Mouse (Mus musculus) kidney, adult 10 weeks (tissue): ENCODE data around the gene Sncg. TPM values are rescaled to one million over a fixed set of nuclear protein-coding genes. Genes with fewer than 3 reads are reported as not detected.

Experiments used
- polyA plus RNA-seq: library from polyadenylated mRNA; stranded (reverse); fragments of 350-450 nt; fragmentation: Illumina TruSeq; extraction: RNeasy Lipid Tissue Mini Kit (QIAGEN cat#74804); gene quantifications from one replicate; pipeline ENCODE4 v1.2.3, GENCODE M21; 2014; ENCODE audit warnings: low read depth, low replicate concordance

Sncg gene
- polyA plus RNA-seq, result not detected

DNA sequence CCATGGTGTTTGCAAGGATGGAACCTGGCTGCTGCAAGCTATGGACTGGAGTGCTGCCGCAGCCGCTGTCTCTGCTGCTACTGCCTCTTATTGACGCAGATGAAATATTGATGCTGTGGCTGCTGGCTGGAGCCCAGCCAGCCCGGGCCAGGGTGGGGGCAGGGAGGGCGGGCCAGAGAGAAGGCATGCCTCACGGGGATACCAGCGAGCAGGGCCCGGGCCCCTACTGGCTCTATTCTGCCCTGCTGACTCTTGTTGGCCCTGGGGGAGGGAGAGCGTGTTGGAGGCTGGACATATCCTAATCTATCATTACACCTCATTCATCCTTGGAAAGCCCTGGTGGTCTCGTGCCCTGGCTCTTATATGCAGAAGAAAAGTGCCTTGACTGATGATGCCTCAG is at the start of gene Sncg:
Gene Sncg, minus strand, starts transcription at position 213 of the 400 bp plus-strand sequence.

DNA sequence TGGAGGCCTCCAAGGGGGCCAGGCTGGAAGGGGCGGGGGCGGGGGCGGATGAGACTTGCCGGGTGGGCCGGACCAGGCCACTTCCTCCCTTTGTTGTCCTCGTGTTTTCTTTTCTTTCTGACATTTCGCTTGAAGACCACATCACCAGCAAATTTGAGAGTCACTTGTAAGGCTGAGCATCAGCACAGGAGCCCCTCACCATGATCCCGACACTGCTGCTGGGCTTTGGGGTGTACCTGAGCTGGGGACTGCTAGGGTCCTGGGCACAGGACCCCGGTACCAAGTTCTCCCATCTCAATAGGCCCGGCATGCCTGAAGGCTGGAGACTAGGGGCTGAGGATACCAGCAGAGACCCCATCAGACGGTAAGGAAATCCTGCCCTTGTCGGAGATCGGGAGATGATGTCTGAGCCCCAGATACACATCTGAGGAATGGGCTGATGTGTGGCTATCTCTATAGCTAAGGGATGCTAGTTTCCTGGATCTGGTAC is 871 bp upstream of the Sncg start, which contains the start of gene Mmrn2:
Gene Mmrn2, plus strand, starts transcription at position 51 of the 490 bp plus-strand sequence.

DNA sequence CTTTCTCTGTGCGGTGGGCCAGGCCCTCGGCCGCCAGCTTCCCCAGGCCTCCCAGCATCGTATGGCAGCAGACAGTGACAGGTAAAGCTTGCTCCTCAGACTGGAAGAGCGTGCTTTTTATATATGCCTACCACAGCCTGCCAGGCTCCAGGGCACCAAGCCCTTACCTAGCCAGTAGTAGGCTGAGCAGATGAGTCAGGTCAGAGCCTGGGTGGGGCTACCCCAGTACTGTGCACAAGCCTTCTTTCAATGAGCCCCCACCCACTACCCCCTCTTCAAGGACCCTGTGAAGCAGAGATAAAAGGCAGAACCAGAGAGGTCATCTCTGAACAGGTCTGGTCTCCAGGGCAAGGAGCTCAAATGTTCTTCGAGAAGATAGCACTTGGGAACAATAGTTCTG is 19.3 kb downstream of the Sncg start, which contains the start of gene Fam25c:
Gene Fam25c, minus strand, starts transcription at position 133 of the 400 bp plus-strand sequence.

Other genes with a start within 250 kb of the Sncg start
- gene Npy4r, start 222.3 kb downstream of the Sncg start, polyA plus RNA-seq, result not detected
- gene Gprin2, start 173.1 kb downstream of the Sncg start, polyA plus RNA-seq, result 0.16 TPM
- 0.28 TPM for gene Syt15, start 155.2 kb downstream of the Sncg start, polyA plus RNA-seq
- gene Shld2, start 64.3 kb downstream of the Sncg start, polyA plus RNA-seq, result 27.7 TPM
- 641 TPM for gene Glud1, start 64.1 kb downstream of the Sncg start, polyA plus RNA-seq
- not detected for gene Fam25c, start 19.4 kb downstream of the Sncg start, polyA plus RNA-seq
- 13.1 TPM for gene Mmrn2, start 676 bp upstream of the Sncg start, polyA plus RNA-seq
- gene Bmpr1a, start 128.6 kb upstream of the Sncg start, polyA plus RNA-seq, result 114 TPM
- gene 9230112D13Rik, start 148.0 kb upstream of the Sncg start, polyA plus RNA-seq, result not detected
- gene Ldb3, start 213.9 kb upstream of the Sncg start, polyA plus RNA-seq, result 1.1 TPM
- not detected for gene Opn4, start 225.4 kb upstream of the Sncg start, polyA plus RNA-seq